Mouse (Mus musculus) midbrain, embryonic 13.5 days (tissue): ENCODE data around the gene Chd5. TPM values are rescaled to one million over a fixed set of nuclear protein-coding genes. Genes with fewer than 3 reads are reported as not detected.

Experiments used
- ATAC-seq: fragments of 200-750 bp; cut with Nextera tagmentation; 2 replicates; pipeline ENCODE4 v1.8.0; 2017; ENCODE audit warnings: mild to moderate bottlenecking, moderate TSS enrichment, moderate library complexity
- H3K27ac ChIP-seq: fragments of 300-500 bp; sonication (generic); 2 replicates; pipeline ENCODE4 v1.5.1; 2015; ENCODE audit warnings: inconsistent platforms, mild to moderate bottlenecking, moderate library complexity
- H3K27me3 ChIP-seq: fragments of 300-500 bp; sonication (generic); 2 replicates; pipeline ENCODE4 v1.6.1; 2015; ENCODE audit warnings: mild to moderate bottlenecking, inconsistent platforms
- H3K36me3 ChIP-seq: fragments of 300-500 bp; sonication (generic); 2 replicates; pipeline ENCODE4 v1.6.1; 2015; ENCODE audit warnings: mild to moderate bottlenecking, inconsistent platforms
- H3K4me1 ChIP-seq: fragments of 300-500 bp; sonication (generic); replicated peaks from 2 replicates; pipeline ENCODE4 v1.6.1; 2015; ENCODE audit warnings: inconsistent platforms
- H3K4me2 ChIP-seq: fragments of 300-500 bp; sonication (generic); replicated peaks from 2 replicates; pipeline ENCODE4 v1.6.1; 2015; ENCODE audit warnings: moderate library complexity, mild to moderate bottlenecking, inconsistent platforms
- H3K4me3 ChIP-seq: fragments of 300-500 bp; sonication (generic); replicated peaks from 2 replicates; pipeline ENCODE4 v1.5.1; 2015; ENCODE audit warnings: mild to moderate bottlenecking, inconsistent platforms
- H3K9ac ChIP-seq: fragments of 300-500 bp; sonication (generic); replicated peaks from 2 replicates; pipeline ENCODE4 v1.6.1; 2015; ENCODE audit warnings: mild to moderate bottlenecking, inconsistent platforms
- H3K9me3 ChIP-seq: fragments of 300-500 bp; sonication (generic); 2 replicates; pipeline ENCODE4 v1.6.1; 2016; ENCODE audit warnings: mild to moderate bottlenecking, inconsistent platforms
- WGBS: fragments of 180-500 bp; shearing (Covaris S2); methylation state at CpG from one replicate; pipeline ENCODE4 v1.1.7; 2015; 5-methylcytosine and 5-hydroxymethylcytosine counted together
- polyA plus RNA-seq: library from polyadenylated mRNA; unstranded; fragments of >200 nt; fragmentation: Nextera tagmentation; extraction: Ambion mirVana; gene quantifications from 2 replicates; pipeline ENCODE4 v1.2.1, GENCODE M21; 2015

Chd5 gene
- polyA plus RNA-seq, 1 experiment from 2014 or later, result 32.1 TPM

DNA sequence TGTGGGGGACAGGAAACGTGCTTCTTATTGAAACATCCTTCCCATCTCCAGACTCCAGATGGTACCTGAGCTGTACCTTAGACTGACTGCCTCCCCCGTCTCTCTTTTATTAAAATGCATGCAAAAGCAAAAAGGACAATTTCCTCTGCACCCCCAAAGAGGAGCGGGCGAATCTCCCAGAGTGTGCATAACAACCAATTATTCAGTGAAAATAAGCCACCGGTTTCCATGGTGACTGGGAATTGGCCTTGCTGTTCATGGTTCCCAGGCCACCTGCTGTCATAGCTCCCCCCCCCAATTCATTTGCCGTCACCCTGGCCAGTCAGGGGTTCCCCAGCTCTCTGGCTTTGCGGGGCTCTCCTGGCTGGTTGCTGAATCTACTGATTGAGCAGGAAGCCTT, 26.8 kb downstream of the Chd5 start:
- WGBS, result 20% methylated on average over 7 of the region's 7 CpGs
- peak overlapping the region; percentile 3; the same call in 1 of the 2 replicates for H3K4me2 ChIP-seq
- H3K9ac ChIP-seq, result peak overlapping the region; percentile 36; the same call in 1 of the 2 replicates
- peak overlapping the region; percentile 67 for H3K27ac ChIP-seq
- H3K27me3 ChIP-seq, result peaks cover 27% of the 10 kb centered on the region; the same call in 1 of the 2 replicates
- peaks cover 26% of the 10 kb centered on the region for H3K4me1 ChIP-seq
- peaks cover 15% of the 10 kb centered on the region; the same call in 1 of the 2 replicates for H3K36me3 ChIP-seq
- H3K4me3 ChIP-seq, result no peak overlapping the region
- ATAC-seq, result 0 out of 2 replicates have a peak, but pooled peaks have one; percentile 24
- no peaks in the 10 kb centered on the region for H3K9me3 ChIP-seq

GRCm38 (mm10) chr4:152382528-152383252, 44.2 kb downstream of the Chd5 start:
- Histone ChIP-seq H3K4me2 (no peak overlapping the region), H3K27me3 (0 out of 2 replicates have a peak, but pooled peaks cover 4% of the 10 kb centered on the region), H3K4me3 (no peak overlapping the region), H3K27ac (no peak overlapping the region), H3K9ac (no peak overlapping the region), H3K36me3 (peaks cover 53% of the 10 kb centered on the region), H3K9me3 (no peaks in the 10 kb centered on the region), H3K4me1 (no peaks in the 10 kb centered on the region)
- no peak for ATAC-seq
- WGBS, result 87% methylated on average over 17 of the region's 17 CpGs

DNA sequence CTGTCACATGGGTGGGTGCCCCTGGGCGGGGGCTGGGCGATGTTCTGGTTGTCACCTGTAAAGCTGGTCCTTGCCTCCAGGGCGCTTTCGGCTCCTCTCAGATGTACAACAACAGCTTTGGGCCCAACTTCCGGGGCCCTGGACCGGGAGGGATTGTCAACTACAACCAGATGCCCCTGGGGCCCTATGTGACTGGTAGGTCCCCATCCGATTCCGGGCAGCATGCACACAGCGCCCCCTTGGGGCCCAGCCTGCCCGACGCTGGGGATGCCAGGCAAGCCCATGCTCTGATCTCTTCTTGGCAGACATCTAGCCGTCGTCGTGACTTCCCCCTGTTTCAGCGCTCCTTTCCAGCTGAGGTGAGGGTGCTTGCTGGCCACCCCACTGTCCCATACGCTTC, 47.2 kb downstream of the Chd5 start:
- H3K9me3 ChIP-seq, result no peaks in the 10 kb centered on the region
- H3K27ac ChIP-seq, result no peak overlapping the region
- H3K4me1 ChIP-seq, result no peaks in the 10 kb centered on the region
- whole genome bisulfite sequencing, result 68% methylated on average over 16 of the region's 16 CpGs
- H3K36me3 ChIP-seq, result peaks cover 41% of the 10 kb centered on the region
- no peak overlapping the region for H3K4me3 ChIP-seq
- H3K4me2 ChIP-seq, result no peak overlapping the region
- H3K27me3 ChIP-seq, result no peaks in the 10 kb centered on the region
- no peak for ATAC-seq
- no peak overlapping the region for H3K9ac ChIP-seq

GRCm38 (mm10) chr4:152392192-152392591, 53.7 kb downstream of the Chd5 start:
- H3K27ac ChIP-seq, result no peak overlapping the region
- H3K4me3 ChIP-seq, result no peak overlapping the region
- no peak overlapping the region for H3K4me2 ChIP-seq
- H3K4me1 ChIP-seq, result no peaks in the 10 kb centered on the region
- H3K9ac ChIP-seq, result no peak overlapping the region
- H3K9me3 ChIP-seq, result no peaks in the 10 kb centered on the region
- H3K27me3 ChIP-seq, result no peaks in the 10 kb centered on the region
- H3K36me3 ChIP-seq, result peaks cover 10% of the 10 kb centered on the region
- no peak for ATAC-seq
- WGBS, result 74% methylated on average over 5 of the region's 5 CpGs

- H3K9ac ChIP-seq, result no peak overlapping the region
- 92% methylated on average over 17 of the region's 17 CpGs for WGBS
- H3K4me1 ChIP-seq, result no peaks in the 10 kb centered on the region
- H3K4me3 ChIP-seq, result no peak overlapping the region
- H3K27me3 ChIP-seq, result no peaks in the 10 kb centered on the region
- no peak overlapping the region for H3K4me2 ChIP-seq
- H3K36me3 ChIP-seq, result peaks cover 6% of the 10 kb centered on the region
- H3K9me3 ChIP-seq, result no peaks in the 10 kb centered on the region
- no peak for ATAC-seq
- no peak overlapping the region for H3K27ac ChIP-seq
These were observed 54.2 kb downstream of the Chd5 start for GRCm38 (mm10) chr4:152392627-152393026.

DNA sequence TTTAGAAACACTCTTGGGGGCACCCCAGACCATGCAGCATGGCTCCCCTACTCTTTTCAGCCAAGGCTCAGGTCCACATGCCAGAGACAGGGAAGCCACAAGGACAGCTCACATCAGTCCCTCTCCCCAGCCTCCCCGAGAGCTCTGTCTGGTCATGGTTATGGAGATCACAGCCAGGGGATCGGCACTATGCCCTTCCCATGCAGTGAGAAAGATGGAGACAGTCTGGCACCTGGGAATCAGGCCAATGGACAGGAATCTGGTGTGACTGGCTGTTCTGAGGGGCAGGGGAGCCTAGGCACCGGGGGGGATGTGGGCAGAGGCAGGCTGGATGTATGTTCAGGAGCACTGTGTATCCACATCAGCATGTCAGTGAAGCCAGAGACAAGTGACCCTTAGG, 60.5 kb downstream of the Chd5 start:
- ATAC-seq, result no peak
- no peak overlapping the region for H3K4me2 ChIP-seq
- no peak overlapping the region for H3K4me3 ChIP-seq
- no peaks in the 10 kb centered on the region for H3K36me3 ChIP-seq
- 77% methylated on average over 3 of the region's 3 CpGs for WGBS
- peaks cover 5% of the 10 kb centered on the region; the same call in 1 of the 2 replicates for H3K4me1 ChIP-seq
- H3K9me3 ChIP-seq, result no peaks in the 10 kb centered on the region
- H3K27ac ChIP-seq, result no peak overlapping the region
- no peak overlapping the region for H3K9ac ChIP-seq
- H3K27me3 ChIP-seq, result no peaks in the 10 kb centered on the region

DNA sequence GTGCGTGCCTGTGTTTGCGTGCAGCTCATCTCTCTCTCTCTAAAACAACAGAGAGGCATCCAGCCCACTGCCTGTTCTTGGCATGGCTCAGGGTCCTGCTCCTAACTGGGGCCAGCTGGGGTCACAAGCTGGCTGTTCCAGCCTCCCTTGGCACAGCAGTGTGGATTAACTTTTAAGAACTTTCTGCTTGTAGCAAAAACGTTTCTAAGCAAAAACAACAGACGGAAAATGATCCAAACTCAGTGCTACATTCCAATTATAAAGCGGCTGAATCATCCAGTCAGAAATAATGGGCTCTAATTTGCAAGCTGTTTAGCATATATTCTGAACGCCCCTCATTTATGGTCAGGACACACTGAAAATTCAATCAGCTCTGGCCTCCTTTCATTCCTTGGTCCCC, 66.7 kb downstream of the Chd5 start:
- ATAC-seq, result no peak
- Histone ChIP-seq H3K4me2 (no peak overlapping the region), H3K4me3 (no peak overlapping the region), H3K9ac (no peak overlapping the region), H3K27ac (peak overlapping the region; percentile 61), H3K27me3 (no peaks in the 10 kb centered on the region), H3K9me3 (no peaks in the 10 kb centered on the region), H3K4me1 (peaks cover 29% of the 10 kb centered on the region), H3K36me3 (no peaks in the 10 kb centered on the region)
- 69% methylated on average over 6 of the region's 6 CpGs for WGBS

- ATAC-seq, result no peak
- no peaks in the 10 kb centered on the region for H3K27me3 ChIP-seq
- no peak overlapping the region for H3K4me2 ChIP-seq
- H3K9ac ChIP-seq, result peak overlapping the region; percentile 16; the same call in 1 of the 2 replicates
- H3K27ac ChIP-seq, result peak overlapping the region; percentile 61
- 80% methylated on average over 7 of the region's 7 CpGs for WGBS
- peaks cover 26% of the 10 kb centered on the region for H3K4me1 ChIP-seq
- H3K36me3 ChIP-seq, result no peaks in the 10 kb centered on the region
- H3K4me3 ChIP-seq, result no peak overlapping the region
- no peaks in the 10 kb centered on the region for H3K9me3 ChIP-seq
These were observed 67.3 kb downstream of the Chd5 start for GRCm38 (mm10) chr4:152405671-152406201.

GRCm38 (mm10) chr4:152406531-152406930, 68.1 kb downstream of the Chd5 start:
- WGBS, result 78% methylated on average over 8 of the region's 8 CpGs
- Histone ChIP-seq H3K27me3 (no peaks in the 10 kb centered on the region), H3K4me1 (peaks cover 25% of the 10 kb centered on the region), H3K4me3 (no peak overlapping the region), H3K4me2 (no peak overlapping the region), H3K9me3 (no peaks in the 10 kb centered on the region), H3K9ac (no peak overlapping the region), H3K36me3 (no peaks in the 10 kb centered on the region), H3K27ac (no peak overlapping the region)
- no peak for ATAC-seq

DNA sequence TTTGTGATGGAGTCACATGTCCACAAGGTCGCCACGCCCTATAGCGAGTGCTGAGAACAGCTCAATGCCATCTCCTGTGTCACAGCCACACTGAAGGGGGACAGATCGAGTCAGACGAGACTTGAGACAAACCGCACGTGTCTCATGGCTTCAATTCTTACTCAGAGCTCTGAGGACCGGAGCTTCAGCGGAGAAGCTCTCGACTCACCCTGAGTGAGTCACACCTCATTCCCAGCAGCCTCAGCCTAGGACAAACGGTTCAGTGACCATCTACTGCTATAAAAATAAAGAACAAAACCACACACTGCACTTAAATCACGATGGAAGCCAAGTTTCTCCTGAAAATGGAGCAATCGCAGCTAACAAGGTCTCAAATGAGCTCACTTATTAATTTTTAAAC, 72.5 kb downstream of the Chd5 start:
- Histone ChIP-seq H3K9me3 (no peaks in the 10 kb centered on the region), H3K4me2 (no peak overlapping the region), H3K36me3 (no peaks in the 10 kb centered on the region), H3K4me1 (peaks cover 14% of the 10 kb centered on the region), H3K9ac (no peak overlapping the region), H3K27ac (no peak overlapping the region), H3K4me3 (no peak overlapping the region), H3K27me3 (no peaks in the 10 kb centered on the region)
- ATAC-seq, result no peak
- 82% methylated on average over 13 of the region's 13 CpGs for WGBS

DNA sequence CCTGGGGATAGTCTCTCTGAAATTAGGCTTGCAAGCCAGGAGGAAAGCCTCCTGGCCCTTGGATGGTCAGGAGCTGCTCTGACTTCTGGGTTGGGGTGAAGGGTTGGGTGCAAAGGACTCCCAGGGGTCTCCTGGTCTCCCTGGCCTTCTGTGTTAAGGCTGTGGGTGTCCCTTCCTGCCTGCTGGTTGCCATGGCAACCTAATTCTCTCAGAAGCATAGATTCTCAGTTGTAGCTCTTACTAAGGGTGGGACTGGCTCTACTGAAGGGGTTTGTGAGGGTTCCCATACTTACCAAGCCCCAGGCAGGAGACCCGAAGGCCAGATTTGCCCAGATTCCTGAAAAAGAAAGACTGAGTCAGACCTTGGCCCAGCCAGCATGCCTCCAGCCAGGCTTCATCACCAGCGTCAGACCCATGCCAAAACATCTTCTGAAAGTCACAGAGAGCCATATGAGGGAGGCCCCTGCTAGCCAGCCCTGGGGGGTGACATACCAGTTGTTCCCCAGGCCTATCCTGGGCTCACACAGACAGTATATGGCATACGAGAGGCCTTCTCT, 74.2 kb downstream of the Chd5 start:
- Histone ChIP-seq H3K4me1 (peaks cover 15% of the 10 kb centered on the region), H3K9ac (no peak overlapping the region), H3K4me2 (no peak overlapping the region), H3K36me3 (no peaks in the 10 kb centered on the region), H3K27ac (no peak overlapping the region), H3K27me3 (no peaks in the 10 kb centered on the region), H3K9me3 (no peaks in the 10 kb centered on the region), H3K4me3 (no peak overlapping the region)
- WGBS, result 78% methylated on average over 3 of the region's 3 CpGs
- no peak for ATAC-seq

DNA sequence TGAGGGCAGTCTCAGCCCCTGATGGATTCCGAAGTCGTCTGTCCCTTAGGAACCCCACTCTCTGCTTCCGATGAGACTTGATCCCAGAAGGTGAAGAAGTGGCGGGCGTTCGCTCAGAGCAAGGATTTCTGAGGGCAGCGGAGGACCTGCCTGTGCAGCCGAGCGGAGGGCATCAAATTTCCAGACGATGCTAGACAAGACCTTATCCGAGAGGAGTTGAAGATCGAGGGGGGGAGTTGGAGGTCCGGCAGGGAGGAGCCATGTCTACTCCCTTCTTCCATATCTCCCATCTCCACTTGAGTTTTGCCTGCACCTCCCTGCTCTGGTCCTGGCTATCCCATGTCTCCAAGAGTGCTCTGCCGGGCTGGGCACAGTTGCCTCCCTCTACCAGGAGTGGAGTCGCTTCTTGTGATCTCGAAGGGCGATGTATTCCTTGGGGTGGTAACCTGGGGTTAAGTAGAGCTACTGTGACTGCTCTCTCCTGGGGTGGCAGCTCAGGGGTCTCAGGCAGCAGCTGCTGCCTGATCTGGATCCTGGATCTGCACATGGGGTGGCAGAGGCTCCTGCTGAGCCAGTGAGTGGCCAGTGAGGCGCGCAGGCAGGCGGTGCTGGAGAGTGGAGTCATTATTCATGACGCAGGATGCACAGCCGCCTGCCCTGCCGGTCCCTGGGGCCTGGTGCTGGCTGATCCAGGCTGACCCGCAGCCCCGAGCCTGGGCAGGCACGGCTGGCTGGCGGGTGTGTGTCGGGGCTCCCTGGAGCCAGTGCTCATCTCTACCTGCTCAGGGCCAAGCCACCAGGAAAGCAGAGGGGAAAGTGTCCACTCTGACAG, 80.0 kb downstream of the Chd5 start:
- Histone ChIP-seq H3K4me1 (peaks cover 21% of the 10 kb centered on the region), H3K27me3 (0 out of 2 replicates have a peak, but pooled peaks cover 4% of the 10 kb centered on the region), H3K27ac (no peak overlapping the region), H3K36me3 (no peaks in the 10 kb centered on the region), H3K4me3 (no peak overlapping the region), H3K9ac (peak overlapping the region; percentile 56), H3K4me2 (no peak overlapping the region; the same call in 1 of the 2 replicates), H3K9me3 (no peaks in the 10 kb centered on the region)
- ATAC-seq, result peak; percentile 65
- 32% methylated on average over 28 of the region's 28 CpGs for WGBS
